Mouse (Mus musculus): Measurements from ENCODE around the gene Hectd1. TPM values are rescaled to one million over a fixed set of nuclear protein-coding genes. Genes with fewer than 3 reads are reported as not detected.

Hectd1 gene
- polyA plus RNA-seq, 1 experiment from 2014 or later = 42.4 TPM

DNA sequence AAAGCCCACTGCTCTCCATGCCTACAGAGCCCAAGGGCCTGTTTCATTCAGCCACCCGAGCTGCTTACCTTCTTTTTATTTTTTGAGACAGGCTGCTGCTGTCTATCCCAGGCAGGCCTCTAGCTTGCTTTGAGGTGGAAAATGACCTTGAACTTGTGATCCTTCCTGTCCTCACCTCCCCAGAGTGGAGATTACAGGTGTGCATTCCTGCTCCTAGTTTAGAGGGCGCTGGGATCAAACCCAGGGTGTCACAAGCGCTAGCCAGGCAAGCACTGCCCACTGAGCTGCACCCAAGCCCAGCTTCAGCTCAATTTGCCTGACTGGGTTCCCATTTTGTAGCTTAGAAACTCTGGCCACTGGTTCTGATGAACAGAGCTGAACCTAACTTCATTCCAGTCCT lies 93.0 kb downstream of the Hectd1 start:
- WGBS (ENCODE audit: insufficient replicate concordance) = 52% methylated on average over 3 of the region's 3 CpGs
- Histone ChIP-seq H3K27me3 (ENCODE audit: control insufficient read depth, insufficient read depth, low read length) (no peaks in the 10 kb centered on the region), H3K9ac (ENCODE audit: low read depth, low read length) (no peak overlapping the region), H3K36me3 (ENCODE audit: control insufficient read depth, insufficient read depth, low read length) (no peaks in the 10 kb centered on the region), H3K4me3 (ENCODE audit: low read depth, low read length) (no peak overlapping the region), H3K9me3 (replicated peaks; ENCODE audit: control insufficient read depth, low read length) (no peaks in the 10 kb centered on the region), H3K4me1 (ENCODE audit: control insufficient read depth, insufficient read depth, low read length) (peaks cover 16% of the 10 kb centered on the region), H3K27ac (ENCODE audit: low read depth, low read length) (peak overlapping the region; percentile 70), H3K4me2 (no peak overlapping the region)
- ATAC-seq (replicated peaks; ENCODE audit: insufficient number of reproducible peaks, low FRiP score, low TSS enrichment) = no peak

GRCm38 (mm10) chr12:51735840-51736271 lies 93.5 kb downstream of the Hectd1 start:
- ATAC-seq (replicated peaks; ENCODE audit: insufficient number of reproducible peaks, low FRiP score, low TSS enrichment) = no peak
- Histone ChIP-seq H3K4me3 (ENCODE audit: low read depth, low read length) (no peak overlapping the region), H3K27ac (ENCODE audit: low read depth, low read length) (peak overlapping the region; percentile 70), H3K4me1 (ENCODE audit: control insufficient read depth, insufficient read depth, low read length) (peaks cover 16% of the 10 kb centered on the region), H3K4me2 (no peak overlapping the region), H3K27me3 (ENCODE audit: control insufficient read depth, insufficient read depth, low read length) (no peaks in the 10 kb centered on the region), H3K9ac (ENCODE audit: low read depth, low read length) (no peak overlapping the region), H3K9me3 (replicated peaks; ENCODE audit: control insufficient read depth, low read length) (no peaks in the 10 kb centered on the region), H3K36me3 (ENCODE audit: control insufficient read depth, insufficient read depth, low read length) (no peaks in the 10 kb centered on the region)
- WGBS (ENCODE audit: insufficient replicate concordance) = 42% methylated on average over 7 of the region's 7 CpGs

DNA sequence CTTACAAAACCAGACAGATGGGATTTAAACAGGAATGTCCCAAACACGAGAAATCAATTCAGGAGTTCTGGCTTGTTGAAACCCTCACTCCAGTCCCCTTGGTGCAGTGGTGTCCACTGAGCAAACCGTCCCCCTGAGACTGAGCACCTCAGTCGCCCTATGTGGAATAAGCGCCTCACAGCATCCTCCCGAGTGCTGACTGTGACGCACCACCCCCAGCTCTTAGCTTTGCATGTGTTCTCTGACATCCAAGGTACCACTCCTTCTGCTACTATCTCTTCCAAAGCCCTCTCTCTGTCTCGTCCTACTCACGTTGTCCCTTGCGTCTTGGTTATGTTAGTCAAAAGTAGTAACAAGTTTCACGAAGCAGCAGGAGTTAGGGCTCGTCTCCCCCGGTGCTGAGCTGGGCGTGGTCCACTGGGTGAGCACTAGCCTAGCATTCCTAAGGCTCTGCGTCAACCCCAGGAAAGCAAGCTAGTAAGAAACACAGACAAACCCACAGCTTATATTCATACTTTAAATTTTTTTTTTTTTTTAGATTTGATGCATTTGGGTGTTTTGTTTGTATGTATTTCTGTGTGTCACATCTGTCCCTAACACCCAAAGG lies 94.6 kb downstream of the Hectd1 start:
- WGBS (ENCODE audit: insufficient replicate concordance) = 64% methylated on average over 14 of the region's 14 CpGs
- ATAC-seq (replicated peaks; ENCODE audit: insufficient number of reproducible peaks, low FRiP score, low TSS enrichment) = no peak
- H3K9ac ChIP-seq (ENCODE audit: low read depth, low read length) = no peak overlapping the region
- H3K27ac ChIP-seq (ENCODE audit: low read depth, low read length) = no peak overlapping the region
- no peaks in the 10 kb centered on the region for H3K27me3 ChIP-seq (ENCODE audit: control insufficient read depth, insufficient read depth, low read length)
- peaks cover 16% of the 10 kb centered on the region for H3K4me1 ChIP-seq (ENCODE audit: control insufficient read depth, insufficient read depth, low read length)
- no peaks in the 10 kb centered on the region for H3K36me3 ChIP-seq (ENCODE audit: control insufficient read depth, insufficient read depth, low read length)
- no peak overlapping the region for H3K4me3 ChIP-seq (ENCODE audit: low read depth, low read length)
- H3K9me3 ChIP-seq (replicated peaks; ENCODE audit: control insufficient read depth, low read length) = no peaks in the 10 kb centered on the region
- H3K4me2 ChIP-seq = no peak overlapping the region

- Histone ChIP-seq H3K9ac (ENCODE audit: low read depth, low read length) (no peak overlapping the region), H3K27me3 (ENCODE audit: control insufficient read depth, insufficient read depth, low read length) (no peaks in the 10 kb centered on the region), H3K4me2 (no peak overlapping the region), H3K9me3 (replicated peaks; ENCODE audit: control insufficient read depth, low read length) (no peaks in the 10 kb centered on the region), H3K4me3 (ENCODE audit: low read depth, low read length) (no peak overlapping the region), H3K36me3 (ENCODE audit: control insufficient read depth, insufficient read depth, low read length) (no peaks in the 10 kb centered on the region), H3K27ac (ENCODE audit: low read depth, low read length) (no peak overlapping the region), H3K4me1 (ENCODE audit: control insufficient read depth, insufficient read depth, low read length) (peaks cover 6% of the 10 kb centered on the region; the same call in 1 of the 2 replicates)
- no peak for ATAC-seq (replicated peaks; ENCODE audit: insufficient number of reproducible peaks, low FRiP score, low TSS enrichment)
- 94% methylated on average over 9 of the region's 9 CpGs for WGBS (ENCODE audit: insufficient replicate concordance)
Measured at GRCm38 (mm10) chr12:51729827-51730226, 99.5 kb downstream of the Hectd1 start.

DNA sequence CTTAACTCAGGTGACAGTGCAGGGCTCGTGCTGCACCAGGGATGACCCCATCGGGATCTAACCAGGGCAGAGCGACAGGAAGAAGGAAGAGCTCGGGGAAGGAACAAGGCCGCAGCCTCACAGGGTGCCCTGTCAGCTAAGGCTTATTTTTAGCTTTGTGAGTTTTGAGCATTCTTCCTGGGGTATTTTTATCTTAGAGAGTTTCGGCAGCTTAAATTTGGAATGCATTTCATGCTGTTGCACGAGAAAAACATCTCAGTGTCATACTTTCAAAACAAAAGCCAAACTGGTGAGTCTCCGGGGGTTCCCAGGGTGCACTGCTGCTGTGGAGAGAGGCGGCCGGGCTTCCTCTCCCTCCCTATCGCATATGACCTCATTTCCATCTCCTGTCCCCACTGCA lies 100.3 kb downstream of the Hectd1 start:
- H3K27ac ChIP-seq (ENCODE audit: low read depth, low read length) = peak overlapping the region; percentile 30; the same call in 1 of the 2 replicates
- WGBS (ENCODE audit: insufficient replicate concordance) = 43% methylated on average over 11 of the region's 11 CpGs
- no peaks in the 10 kb centered on the region for H3K27me3 ChIP-seq (ENCODE audit: control insufficient read depth, insufficient read depth, low read length)
- H3K9me3 ChIP-seq (replicated peaks; ENCODE audit: control insufficient read depth, low read length) = no peaks in the 10 kb centered on the region
- H3K4me1 ChIP-seq (ENCODE audit: control insufficient read depth, insufficient read depth, low read length) = peaks cover 6% of the 10 kb centered on the region; the same call in 1 of the 2 replicates
- peaks cover under 1% of the 10 kb centered on the region; the same call in 1 of the 2 replicates for H3K36me3 ChIP-seq (ENCODE audit: control insufficient read depth, insufficient read depth, low read length)
- H3K9ac ChIP-seq (ENCODE audit: low read depth, low read length) = no peak overlapping the region
- no peak overlapping the region for H3K4me2 ChIP-seq
- H3K4me3 ChIP-seq (ENCODE audit: low read depth, low read length) = no peak overlapping the region
- no peak for ATAC-seq (replicated peaks; ENCODE audit: insufficient number of reproducible peaks, low FRiP score, low TSS enrichment)

- Histone ChIP-seq H3K36me3 (ENCODE audit: control insufficient read depth, insufficient read depth, low read length) (peaks cover 8% of the 10 kb centered on the region; the same call in 1 of the 2 replicates), H3K9ac (ENCODE audit: low read depth, low read length) (no peak overlapping the region), H3K4me1 (ENCODE audit: control insufficient read depth, insufficient read depth, low read length) (no peaks in the 10 kb centered on the region), H3K27me3 (ENCODE audit: control insufficient read depth, insufficient read depth, low read length) (no peaks in the 10 kb centered on the region), H3K9me3 (replicated peaks; ENCODE audit: control insufficient read depth, low read length) (no peaks in the 10 kb centered on the region), H3K4me2 (no peak overlapping the region), H3K4me3 (ENCODE audit: low read depth, low read length) (no peak overlapping the region), H3K27ac (ENCODE audit: low read depth, low read length) (no peak overlapping the region)
- WGBS (ENCODE audit: insufficient replicate concordance) = 86% methylated on average over 8 of the region's 8 CpGs
- no peak for ATAC-seq (replicated peaks; ENCODE audit: insufficient number of reproducible peaks, low FRiP score, low TSS enrichment)
Measured at GRCm38 (mm10) chr12:51721836-51722235, 107.5 kb downstream of the Hectd1 start.

DNA sequence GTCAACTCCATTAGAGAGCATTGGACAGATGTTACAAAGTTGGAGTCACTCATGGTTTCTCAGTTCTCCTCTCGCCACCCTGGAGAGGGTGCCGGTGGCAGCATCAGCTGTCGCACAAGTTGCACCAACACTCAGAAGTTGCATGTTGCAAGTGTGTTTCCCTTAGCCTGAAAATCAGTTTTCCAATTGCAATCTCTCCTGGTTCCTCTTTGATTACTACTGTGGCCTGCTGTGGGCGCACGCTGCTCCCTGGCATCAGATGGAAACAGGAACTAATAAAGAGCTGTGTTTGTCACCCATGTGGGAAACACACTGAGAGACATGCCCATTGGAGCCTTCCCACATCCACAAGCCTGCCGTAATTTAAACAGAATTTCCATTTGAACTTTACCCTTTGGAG lies 110.7 kb downstream of the Hectd1 start:
- no peak overlapping the region for H3K9ac ChIP-seq (ENCODE audit: low read depth, low read length)
- peaks cover 3% of the 10 kb centered on the region; the same call in 1 of the 2 replicates for H3K36me3 ChIP-seq (ENCODE audit: control insufficient read depth, insufficient read depth, low read length)
- no peaks in the 10 kb centered on the region for H3K27me3 ChIP-seq (ENCODE audit: control insufficient read depth, insufficient read depth, low read length)
- H3K4me1 ChIP-seq (ENCODE audit: control insufficient read depth, insufficient read depth, low read length) = no peaks in the 10 kb centered on the region
- H3K9me3 ChIP-seq (replicated peaks; ENCODE audit: control insufficient read depth, low read length) = no peaks in the 10 kb centered on the region
- no peak overlapping the region for H3K4me2 ChIP-seq
- WGBS (ENCODE audit: insufficient replicate concordance) = 92% methylated on average over 6 of the region's 6 CpGs
- ATAC-seq (replicated peaks; ENCODE audit: insufficient number of reproducible peaks, low FRiP score, low TSS enrichment) = no peak
- no peak overlapping the region for H3K4me3 ChIP-seq (ENCODE audit: low read depth, low read length)
- no peak overlapping the region for H3K27ac ChIP-seq (ENCODE audit: low read depth, low read length)

- Histone ChIP-seq H3K27ac (ENCODE audit: low read depth, low read length) (no peak overlapping the region; the same call in 1 of the 2 replicates), H3K9ac (ENCODE audit: low read depth, low read length) (no peak overlapping the region), H3K36me3 (ENCODE audit: control insufficient read depth, insufficient read depth, low read length) (no peaks in the 10 kb centered on the region), H3K4me3 (ENCODE audit: low read depth, low read length) (no peak overlapping the region), H3K9me3 (replicated peaks; ENCODE audit: control insufficient read depth, low read length) (no peaks in the 10 kb centered on the region), H3K4me2 (no peak overlapping the region), H3K4me1 (ENCODE audit: control insufficient read depth, insufficient read depth, low read length) (peaks cover 9% of the 10 kb centered on the region; the same call in 1 of the 2 replicates), H3K27me3 (ENCODE audit: control insufficient read depth, insufficient read depth, low read length) (no peaks in the 10 kb centered on the region)
- no peak for ATAC-seq (replicated peaks; ENCODE audit: insufficient number of reproducible peaks, low FRiP score, low TSS enrichment)
- WGBS (ENCODE audit: insufficient replicate concordance) = 70% methylated on average over 1 of the region's 1 CpGs
Measured at GRCm38 (mm10) chr12:51712685-51713084, 116.7 kb downstream of the Hectd1 start.

DNA sequence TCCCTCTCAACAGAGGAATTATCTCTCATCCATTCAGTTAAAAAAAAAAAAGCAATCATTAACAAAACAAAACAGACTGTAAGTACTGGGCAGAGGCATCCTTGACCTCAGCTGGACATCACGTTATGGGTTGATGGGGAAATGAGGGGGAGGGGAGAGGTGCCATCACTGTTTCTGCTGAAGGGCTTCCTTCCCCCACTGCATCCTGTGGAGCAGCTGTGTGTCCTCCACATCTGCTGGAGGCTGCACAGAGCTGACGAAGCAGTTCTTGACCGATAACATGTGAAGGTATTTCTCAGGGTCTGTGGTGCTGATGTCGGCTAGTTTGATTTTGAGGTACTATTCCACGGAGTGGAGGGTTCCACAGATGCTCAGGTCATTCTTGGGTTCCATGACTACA lies 119.2 kb downstream of the Hectd1 start:
- Histone ChIP-seq H3K27ac (ENCODE audit: low read depth, low read length) (no peak overlapping the region), H3K36me3 (ENCODE audit: control insufficient read depth, insufficient read depth, low read length) (no peaks in the 10 kb centered on the region), H3K9me3 (replicated peaks; ENCODE audit: control insufficient read depth, low read length) (no peaks in the 10 kb centered on the region), H3K4me3 (ENCODE audit: low read depth, low read length) (no peak overlapping the region), H3K4me2 (no peak overlapping the region), H3K27me3 (ENCODE audit: control insufficient read depth, insufficient read depth, low read length) (no peaks in the 10 kb centered on the region), H3K4me1 (ENCODE audit: control insufficient read depth, insufficient read depth, low read length) (peaks cover 9% of the 10 kb centered on the region; the same call in 1 of the 2 replicates), H3K9ac (ENCODE audit: low read depth, low read length) (no peak overlapping the region)
- no peak for ATAC-seq (replicated peaks; ENCODE audit: insufficient number of reproducible peaks, low FRiP score, low TSS enrichment)
- WGBS (ENCODE audit: insufficient replicate concordance) = 51% methylated on average over 5 of the region's 5 CpGs

Measured in heart, embryonic 11.5 days (tissue).